Mouse (Mus musculus) CD4-positive helper T cell, adult 2 months (primary cell): ENCODE data around the gene Trappc2l.

Experiments
- DNase-seq: peaks from one replicate; pipeline ENCODE4 v3.0.0-alpha.2; 2012; ENCODE audit warnings: low read depth, missing footprints, low spot score

Trappc2l gene

DNA sequence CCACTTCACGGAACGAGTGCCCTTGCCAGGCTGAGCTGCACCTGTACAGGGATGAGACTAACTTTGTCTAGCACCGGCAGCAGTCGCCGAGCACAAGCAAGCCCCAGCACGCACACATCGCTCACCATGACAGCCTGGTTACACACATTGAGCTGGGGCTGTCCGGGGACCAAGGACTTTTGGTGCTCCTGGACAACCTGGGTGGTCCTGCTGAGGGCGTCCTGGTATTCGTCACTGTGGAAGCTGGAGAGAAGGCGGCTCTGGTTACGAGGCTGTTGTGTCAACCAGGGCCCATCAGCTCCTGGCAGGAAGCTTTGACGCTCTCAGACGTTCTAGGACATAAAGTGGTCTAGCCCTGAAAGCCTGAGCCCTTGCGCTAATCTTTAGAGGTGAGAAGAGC, 30.5 kb upstream of the Trappc2l start:
- no peak for DNase-seq

DNA sequence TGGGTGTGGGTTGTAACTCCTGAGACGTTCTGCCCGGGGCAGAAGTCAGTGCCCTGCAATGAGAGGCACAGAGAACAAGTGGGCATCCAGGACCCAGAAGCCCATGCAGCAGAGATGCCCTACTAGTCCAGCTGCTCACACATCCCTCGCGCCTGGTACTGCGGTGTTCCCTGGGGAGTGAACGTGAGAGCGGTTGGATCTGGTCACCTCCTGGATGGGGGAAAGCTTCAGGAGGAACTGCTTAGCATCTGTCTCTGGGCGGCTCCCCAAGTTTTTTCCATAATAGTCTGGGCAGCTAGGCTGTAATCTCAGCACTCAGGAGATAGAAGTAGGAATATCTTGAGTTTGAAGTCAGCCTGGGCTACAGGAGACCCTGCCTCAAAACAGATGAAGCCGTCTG, 26.5 kb upstream of the Trappc2l start:
- no peak for DNase-seq

DNA sequence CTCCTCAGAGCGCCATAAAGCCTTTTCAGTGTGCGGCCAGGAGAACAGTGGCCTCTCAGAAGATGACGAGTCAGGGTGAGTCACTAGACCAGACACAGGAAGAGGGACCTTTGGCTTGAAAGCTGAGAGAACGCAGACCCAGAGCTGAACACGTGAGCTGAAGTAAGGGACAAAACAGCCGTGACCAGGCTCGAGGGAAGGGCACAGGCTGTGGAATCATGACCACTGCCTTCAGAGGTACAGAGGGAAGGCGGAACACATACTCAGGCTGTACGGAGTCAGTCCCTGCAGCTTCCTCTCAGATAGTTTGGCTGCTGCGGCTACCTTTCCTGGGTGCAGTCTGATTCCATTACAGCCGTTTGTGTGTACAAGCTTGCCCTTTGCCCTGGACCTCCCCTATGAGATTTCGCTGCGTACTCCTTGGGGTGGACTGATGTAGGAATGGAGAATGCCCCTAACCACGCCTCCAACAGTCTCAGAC, 26.0 kb upstream of the Trappc2l start:
- no peak for DNase-seq

DNA sequence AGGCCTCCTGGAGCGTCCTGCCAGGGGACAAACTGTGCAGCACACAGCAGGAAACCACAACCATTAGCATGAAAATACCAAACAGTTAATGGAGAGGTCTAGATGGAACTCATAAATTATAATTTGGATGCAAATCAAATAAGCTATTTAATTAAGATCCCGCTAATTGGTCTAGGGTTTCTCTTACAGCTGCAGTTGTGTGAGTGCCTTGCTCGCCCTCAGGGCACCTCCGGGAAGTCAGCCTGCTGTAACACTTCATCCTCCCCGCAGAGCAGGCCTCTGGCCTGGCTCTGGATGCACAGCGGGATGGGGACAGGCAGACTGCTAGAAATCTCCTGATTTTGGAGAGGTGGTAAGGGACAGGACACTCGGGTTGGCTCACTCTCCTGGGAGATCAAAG, 25.3 kb upstream of the Trappc2l start:
- DNase-seq: no peak

DNA sequence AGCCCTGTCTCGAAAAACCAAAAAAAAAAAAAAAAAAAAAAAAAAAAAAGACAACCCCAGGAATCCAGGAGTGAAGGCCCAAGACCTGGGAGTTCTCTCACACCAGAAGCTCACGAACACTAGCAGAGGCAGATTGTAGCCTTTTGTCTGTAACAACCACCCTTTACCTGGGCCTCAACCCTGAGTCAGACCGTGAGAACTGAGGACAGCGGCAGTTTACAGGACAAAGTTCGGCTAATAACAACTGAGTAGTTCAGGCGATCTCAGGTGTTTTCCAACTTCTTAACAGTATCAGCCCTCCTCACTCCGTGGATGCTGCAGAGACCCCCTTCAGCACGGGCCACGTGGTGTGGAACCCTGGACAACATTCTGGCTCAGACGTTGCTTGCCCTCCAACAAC, 24.7 kb upstream of the Trappc2l start:
- DNase-seq: no peak

- no peak for DNase-seq
Observed at GRCm38 (mm10) chr8:122593240-122593639, 18.2 kb upstream of the Trappc2l start.

GRCm38 (mm10) chr8:122593783-122594507, 17.5 kb upstream of the Trappc2l start:
- DNase-seq: no peak

DNA sequence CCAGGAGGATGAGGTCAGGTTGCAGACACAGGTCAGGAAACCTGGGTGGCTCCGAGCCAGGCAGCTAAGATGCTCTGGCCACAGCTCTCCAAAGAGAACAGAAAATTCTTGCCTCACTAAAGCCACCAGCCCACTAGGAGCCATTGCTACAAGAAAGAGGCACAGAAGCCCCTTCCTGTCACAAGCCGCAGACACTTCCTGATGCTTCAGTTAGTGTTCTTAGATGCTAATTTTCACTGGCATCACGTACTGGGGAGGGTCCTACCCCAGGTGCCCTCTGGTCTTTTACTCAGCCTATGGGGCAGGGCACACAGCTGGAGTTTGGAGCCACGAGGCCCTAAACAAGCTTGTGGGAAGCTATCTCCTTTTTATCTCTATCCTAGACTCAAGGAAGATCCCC, 15.4 kb upstream of the Trappc2l start:
- no peak for DNase-seq

GRCm38 (mm10) chr8:122600666-122601065, 10.8 kb upstream of the Trappc2l start:
- DNase-seq: no peak

DNA sequence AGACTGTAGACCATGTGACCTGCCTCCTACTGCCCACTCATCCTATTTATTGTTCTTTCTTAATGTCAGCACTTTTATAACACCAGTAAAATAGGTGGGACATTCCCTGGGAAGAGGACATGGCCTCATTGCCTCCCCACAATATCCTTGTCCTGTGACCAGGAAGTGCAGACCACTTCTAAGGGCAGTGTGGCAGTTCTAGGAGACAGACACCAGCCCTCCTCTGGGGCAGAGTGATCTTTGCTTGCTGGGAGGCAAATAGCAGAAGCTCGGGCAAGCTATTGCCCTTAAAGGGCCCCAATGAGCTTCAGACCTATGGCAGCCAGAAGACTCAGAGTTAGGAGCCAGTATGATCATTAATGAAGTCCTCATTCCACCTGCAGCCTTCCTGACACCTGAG, 6.8 kb upstream of the Trappc2l start:
- DNase-seq: no peak

GRCm38 (mm10) chr8:122605367-122605766, 6.1 kb upstream of the Trappc2l start:
- no peak for DNase-seq

DNA sequence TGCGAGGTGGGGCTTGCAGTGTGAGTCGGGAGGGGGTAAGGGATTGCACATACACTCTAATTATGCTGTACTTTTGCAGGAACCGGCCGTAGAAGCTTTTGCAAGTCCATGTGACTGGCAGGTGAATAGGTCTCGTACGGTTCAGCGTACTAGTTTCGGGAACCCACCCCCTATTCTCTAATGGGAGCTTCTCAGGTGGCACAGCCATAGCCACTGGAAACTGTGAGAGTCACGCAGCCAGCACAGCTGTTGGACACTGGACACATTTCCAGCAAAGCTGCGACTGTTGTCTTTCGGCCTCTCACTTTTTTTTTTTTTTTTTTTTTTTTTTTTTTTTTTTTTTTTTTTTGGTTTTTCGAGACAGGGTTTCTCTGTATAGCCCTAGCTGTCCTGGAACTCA, 4.6 kb upstream of the Trappc2l start:
- DNase-seq: no peak

- no peak for DNase-seq
Observed at GRCm38 (mm10) chr8:122610209-122610608, 1.2 kb upstream of the Trappc2l start.

DNA sequence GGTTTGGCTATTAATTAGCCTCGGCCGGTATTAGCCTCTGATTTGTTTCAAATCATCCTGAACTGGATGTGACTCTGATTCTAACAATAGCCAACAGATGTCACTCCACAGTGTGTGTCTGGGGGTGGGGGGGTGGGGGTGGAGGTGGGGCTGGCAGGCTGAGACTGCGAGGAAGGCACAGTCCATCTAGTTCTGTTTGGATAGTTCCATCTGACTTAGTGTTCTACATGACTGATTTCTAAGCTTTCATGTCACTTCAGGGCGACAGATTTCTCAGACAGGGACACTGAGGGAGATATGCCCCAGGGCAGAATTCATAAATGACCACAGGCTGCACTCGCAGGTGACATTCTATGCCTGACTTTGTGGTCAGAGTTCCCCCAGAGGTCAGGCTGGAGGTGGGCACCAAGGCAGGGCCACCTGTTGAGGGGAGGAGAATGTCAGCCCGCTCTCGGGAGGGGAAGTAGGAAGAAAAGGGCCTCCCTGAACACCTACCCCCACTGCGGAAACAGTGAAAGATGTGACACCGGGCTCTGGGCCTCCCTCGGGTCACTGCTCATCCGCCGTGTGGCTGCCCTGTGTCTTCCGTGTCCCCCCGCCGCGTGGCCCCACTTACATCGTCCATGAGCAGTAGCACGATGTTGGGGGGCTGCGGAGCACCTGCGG, 695 bp upstream of the Trappc2l start:
- no peak for DNase-seq

DNA sequence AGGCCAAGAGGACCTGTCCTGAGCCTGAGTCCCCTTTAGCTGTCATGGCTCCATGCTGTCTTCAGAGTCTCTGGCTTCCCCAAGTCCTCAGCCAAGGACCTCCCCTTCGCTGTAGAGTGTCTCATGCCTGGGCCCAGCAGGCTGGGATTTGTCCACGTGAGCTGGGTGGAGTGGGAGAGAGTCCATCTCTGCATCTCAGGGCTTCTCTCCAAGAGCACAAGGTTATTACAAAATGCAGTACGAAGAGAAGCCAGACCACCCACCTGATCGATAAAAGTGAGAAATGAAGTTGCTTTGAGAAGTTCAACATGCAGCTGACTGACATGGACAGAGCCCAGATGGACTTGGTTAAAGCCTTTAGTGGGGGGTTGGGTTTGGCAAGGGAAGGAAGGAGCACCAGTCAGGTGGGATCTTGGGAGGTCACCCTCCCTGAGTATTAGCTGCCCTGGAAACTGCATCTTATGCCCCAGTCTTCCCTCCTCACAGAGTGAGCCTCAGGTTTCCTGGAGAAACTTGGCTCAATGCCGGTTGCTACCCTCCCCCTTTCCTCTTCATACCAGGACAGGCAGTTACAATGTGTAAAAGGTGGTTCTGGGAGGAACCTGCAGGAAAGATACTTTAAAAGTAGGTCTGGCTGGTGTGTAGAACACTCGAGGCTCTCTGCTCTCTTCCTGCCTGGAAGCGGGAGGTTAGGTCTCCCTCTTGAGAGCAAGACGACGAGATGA, 4.9 kb downstream of the Trappc2l start:
- DNase-seq: no peak

DNA sequence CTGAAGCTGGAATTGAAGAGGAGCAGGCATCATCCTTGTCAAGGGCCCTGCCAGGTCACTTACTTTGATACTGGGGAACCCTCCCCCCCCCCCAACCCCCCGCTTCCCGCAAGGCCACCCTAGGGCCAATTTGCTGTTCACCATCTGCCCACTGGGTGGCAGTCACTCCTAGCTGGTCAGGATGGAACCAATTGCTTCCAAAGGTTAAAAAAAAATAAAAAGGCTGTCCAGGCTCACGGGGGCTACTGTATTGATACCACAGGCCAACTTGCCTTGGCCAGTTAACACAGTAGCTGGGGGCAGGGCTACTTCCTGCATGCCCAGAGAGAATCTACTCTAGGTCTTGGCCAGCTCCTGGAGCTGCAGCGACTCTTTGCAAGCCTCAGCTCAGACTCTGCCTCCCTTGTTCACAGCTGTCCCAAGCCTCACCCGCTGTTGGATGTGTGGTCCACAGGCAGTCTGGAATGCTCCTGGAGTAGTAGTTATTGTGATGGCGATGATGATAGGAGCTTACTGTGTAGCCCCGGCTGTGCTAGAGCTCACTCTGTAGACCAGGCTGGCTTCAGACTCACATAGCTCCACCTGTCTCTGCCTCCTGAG, 6.6 kb downstream of the Trappc2l start:
- peak; percentile 79 for DNase-seq

DNA sequence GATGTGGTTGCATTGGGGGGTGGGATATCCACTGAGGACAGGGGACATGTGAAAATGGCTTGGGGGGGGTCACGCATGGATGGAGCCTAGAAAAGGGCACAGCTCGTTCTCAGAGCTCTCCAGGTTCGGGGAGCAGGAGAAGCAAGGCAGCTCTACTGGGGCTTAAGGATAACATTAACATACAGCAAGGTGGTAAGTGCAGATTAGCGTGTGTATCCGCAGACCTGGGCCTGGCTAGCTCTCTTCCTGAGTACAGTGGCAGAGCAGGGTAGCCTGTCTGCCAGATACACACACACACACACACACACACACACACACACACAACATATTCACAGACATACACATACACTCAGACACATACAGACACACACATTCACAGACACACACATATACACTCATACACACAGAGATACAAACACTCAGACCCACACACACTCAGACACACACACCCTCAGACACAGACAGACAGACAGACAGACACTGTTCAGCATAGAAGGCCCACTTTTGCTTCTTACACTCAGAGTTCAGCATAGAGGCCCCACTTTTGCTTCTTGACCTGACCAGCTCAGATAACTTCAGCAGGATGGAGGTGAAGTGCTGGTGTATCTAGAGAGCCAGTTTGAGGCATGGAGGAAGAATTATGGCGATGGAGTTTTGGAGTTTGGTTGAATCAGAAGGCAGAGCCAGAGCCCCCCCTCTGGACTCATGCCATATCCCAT, 7.4 kb downstream of the Trappc2l start:
- DNase-seq: no peak

- DNase-seq: no peak
Observed at GRCm38 (mm10) chr8:122620446-122620845, 9.0 kb downstream of the Trappc2l start.

GRCm38 (mm10) chr8:122622727-122623126, 11.3 kb downstream of the Trappc2l start, which contains the start of gene Pabpn1l:
Gene Pabpn1l, minus strand, starts transcription at chr8:122622739.
- no peak for DNase-seq

DNA sequence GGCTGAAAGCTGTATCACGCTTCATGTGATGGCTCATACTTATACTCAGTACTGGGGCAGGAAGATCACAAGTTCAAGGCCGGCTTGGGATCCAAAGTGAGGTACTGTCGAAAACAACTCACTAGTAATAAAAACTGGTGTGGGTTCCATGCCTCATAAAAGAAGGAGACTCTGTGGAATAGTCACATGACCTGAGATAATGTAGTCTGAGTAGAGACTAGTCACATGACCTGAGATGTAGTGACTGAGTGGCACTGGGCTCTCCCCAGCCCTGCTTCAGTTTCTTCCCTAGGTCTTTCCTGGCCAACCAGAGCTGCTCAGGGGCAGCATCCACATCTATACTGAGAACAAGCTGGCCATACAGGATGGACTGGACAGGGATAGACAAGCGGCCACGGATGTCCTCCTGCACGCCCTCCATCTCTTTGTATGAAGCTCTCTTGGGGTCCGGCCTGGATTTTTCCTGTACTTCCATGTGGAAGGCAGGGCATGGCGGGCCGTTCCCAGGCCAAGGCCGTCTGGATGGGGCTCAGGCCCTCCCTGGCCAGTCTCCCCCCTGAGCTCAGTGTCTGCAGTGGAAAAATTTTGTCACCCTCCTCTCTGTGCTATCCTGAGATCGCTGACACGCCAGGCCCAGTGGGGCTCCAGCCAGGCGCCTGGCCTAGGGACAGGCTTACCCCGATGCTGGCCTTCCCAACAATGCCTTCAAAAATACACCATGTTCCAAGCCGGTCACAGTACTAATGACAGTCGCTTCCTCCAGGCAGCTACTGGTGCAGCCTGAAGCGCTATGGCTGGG, 12.6 kb downstream of the Trappc2l start:
- no peak for DNase-seq

- no peak for DNase-seq
Observed at GRCm38 (mm10) chr8:122624653-122625052, 13.2 kb downstream of the Trappc2l start.
